Mouse (Mus musculus): ENCODE results near the gene Olfr523. TPM values are rescaled to one million over a fixed set of nuclear protein-coding genes. Genes with fewer than 3 reads are reported as not detected.

Olfr523 gene
- total RNA-seq, 4 experiments from 2014 or later, result 0.39 TPM; not detected in 3

GRCm38 (mm10) chr7:140179176-140179575, 6.2 kb downstream of the Olfr523 start:
- DNase-seq (ENCODE audit: low spot score in 2 of 2), result no peak

DNA sequence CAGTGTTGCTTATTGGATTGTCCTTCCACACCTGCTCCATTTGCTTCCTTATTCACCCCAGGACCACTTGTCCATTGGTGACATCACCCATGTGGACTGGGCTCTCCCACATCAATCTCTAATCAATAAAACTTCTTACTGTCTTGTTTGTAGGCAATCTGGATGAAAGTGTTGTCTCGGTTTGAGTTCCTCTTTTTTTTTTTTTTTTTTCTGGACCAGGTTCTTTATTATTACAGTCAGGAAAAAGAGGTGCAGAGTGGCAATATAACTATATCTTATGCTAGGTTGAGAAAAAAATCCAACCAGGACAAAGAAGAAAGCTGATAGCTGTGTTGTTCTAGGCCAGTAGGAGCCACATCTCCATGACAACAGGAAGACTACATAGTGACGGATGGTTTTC, 7.7 kb downstream of the Olfr523 start:
- no peak for DNase-seq (ENCODE audit: low spot score in 2 of 2)

DNA sequence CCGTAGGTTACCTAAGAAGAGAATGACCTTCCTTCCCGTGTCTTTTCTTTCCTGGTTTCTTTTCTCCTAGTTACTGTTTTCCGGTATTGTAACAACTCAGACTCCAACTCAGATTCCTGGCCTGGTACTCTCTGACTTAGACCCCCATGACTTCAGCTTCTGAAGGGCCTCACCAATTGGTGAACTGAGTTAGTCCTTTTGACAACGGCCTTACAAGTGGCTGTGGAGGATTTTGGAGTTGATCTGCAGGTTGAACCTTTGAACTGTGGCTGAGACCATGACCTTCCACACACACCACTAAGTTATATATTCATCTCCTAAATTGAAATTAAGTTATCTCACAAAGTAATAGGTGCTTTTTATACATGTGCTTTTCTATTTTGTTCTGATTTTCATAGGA, 11.2 kb downstream of the Olfr523 start:
- no peak for DNase-seq (ENCODE audit: low spot score in 2 of 2)

DNA sequence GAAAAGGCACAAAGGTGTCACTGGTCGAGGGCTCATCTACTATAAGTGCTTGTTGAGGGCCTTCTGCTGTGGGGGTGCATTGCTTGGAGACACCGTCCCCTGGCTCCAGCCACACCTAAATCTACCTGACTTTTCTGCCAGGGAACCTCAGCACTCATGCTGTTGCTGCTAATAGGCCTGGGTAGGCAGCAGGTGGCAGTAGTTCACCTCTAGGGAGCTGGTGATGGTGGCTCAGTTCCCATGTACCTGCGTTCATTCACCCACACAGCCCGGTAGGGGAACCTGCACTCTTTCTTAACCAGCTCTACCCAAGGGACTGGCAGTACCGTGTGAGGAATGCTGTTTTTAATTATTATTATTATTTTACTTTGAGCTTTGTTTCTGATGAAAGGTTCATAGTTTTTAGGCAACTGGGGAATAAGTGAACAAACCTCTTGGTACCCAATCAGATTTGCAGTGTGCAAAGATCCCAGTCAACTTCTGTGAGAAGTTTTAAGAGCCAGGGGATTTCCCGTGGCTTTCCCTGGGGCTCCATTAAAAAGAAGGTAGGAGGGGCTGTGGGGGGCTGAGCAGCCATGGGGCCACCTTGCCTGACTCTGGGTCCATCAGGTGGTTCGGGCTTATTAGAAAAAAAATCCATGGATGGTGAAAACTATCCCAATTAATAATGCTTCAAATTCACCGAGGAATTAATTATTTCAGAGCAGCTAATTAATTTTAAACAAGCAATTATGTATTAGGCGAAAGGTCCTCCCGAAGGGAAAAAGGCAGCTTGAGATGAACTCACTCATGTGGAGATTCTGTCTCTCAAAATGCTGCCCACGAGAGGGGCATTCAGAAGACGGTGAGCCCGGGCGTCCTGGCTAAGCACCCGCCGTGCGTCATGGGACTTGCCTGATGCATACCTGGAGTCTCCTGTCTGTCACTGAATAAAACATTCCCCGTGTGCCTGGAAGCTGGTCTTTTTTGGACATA, 13.9 kb downstream of the Olfr523 start:
- DNase-seq (ENCODE audit: low spot score in 2 of 2), result peak; percentile 25 to 50

DNA sequence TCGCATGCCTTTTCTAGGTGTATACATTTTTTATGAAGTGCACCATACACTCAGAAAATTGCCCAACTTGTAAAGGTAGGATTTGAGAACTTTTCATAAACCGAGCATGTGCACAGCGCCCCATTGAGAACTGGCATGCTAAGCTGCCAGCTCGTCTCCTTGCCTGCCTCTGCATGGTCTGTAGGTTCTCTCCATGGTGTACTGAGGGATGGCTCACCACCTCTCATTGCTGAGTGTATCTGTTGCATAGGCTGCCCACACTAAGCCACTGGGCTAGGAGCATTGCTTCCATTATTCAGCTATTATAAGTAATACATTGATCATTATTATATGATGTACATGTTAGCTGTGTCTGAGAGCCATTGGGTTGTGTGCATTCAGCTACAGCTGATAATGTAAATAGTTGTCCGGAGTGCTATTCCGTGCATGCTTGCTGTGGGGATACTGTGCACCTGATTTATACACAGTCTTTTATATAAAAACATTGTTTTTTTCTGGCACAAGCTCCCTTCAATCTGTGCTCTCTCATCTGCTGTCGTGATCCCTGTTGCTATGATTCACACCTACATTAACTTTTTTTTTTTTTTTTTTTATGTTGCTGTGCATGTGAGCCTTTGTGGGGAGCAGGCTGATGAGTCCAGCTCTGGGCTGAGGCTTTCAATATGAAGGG, 14.8 kb downstream of the Olfr523 start:
- peak; percentile 37 to 50 for DNase-seq (ENCODE audit: low spot score in 2 of 2)

DNA sequence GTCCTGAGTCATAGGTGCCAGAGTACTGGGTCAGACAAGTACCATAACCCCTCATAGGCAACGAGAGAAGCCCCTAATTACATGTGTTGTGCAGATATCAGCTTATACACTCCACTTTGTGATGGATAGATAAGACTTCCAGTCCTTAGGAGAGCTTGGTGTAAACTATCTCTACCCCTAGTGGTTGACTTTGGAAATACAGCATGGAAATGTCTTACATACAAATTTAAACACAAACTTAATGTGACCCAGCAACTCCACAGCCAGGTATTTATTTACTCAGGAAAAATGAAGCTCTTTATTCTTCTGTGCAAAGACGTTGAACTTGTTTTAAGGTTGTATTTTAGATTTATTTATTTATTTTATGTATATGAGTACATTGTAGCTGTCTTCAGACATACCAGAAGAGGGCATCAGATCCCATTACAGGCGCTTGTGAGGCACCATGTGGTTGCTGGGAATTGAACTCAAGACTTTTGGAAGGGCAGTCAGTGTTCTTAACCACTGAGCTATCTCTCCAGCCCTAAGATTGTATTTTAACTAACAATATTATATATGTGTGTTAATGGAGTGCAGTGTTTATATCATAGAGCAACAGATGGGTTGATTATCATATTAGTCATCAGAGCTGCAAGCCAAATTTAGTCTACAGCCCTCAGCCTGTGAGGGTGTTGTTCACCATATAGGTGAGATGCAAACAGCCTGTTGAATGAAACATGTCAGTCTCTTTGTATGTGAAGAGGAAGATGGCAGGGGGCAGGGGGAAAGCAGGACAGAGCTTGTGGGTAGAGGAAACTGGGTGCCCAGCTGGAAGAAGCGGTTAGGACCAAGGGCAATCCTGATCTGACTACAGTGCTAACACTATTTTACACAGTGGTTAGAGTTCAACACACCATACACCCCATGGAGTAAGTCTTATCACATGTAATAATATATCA, 15.6 kb downstream of the Olfr523 start:
- no peak for DNase-seq (ENCODE audit: low spot score in 2 of 2)

- no peak for DNase-seq (ENCODE audit: low spot score in 2 of 2)
These were observed 17.4 kb downstream of the Olfr523 start for GRCm38 (mm10) chr7:140190435-140190834.

DNA sequence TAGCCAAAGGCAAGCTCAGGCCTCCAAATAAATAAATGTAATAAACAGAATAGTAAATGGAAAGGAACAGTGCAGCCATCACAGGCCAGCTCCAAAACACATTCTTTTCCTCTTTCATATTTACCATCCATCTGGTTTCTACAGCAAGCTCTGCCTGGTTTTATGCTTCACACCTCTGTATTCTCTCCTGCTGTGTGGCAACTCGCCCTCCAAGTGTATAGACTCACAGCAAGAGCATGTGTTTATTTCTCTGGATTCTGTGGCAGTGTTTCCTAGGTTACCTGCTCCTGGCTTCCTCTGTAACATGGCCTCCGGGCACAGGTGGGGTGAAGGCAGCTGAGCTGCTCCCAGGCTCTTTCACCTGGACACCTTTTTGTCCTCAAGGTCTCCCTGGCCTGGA, 19.4 kb downstream of the Olfr523 start:
- DNase-seq (ENCODE audit: low spot score in 2 of 2), result no peak

GRCm38 (mm10) chr7:140192851-140193250, 19.8 kb downstream of the Olfr523 start:
- no peak for DNase-seq (ENCODE audit: low spot score in 2 of 2)

GRCm38 (mm10) chr7:140194031-140194430, 21.0 kb downstream of the Olfr523 start:
- no peak for DNase-seq (ENCODE audit: low spot score in 2 of 2)

DNA sequence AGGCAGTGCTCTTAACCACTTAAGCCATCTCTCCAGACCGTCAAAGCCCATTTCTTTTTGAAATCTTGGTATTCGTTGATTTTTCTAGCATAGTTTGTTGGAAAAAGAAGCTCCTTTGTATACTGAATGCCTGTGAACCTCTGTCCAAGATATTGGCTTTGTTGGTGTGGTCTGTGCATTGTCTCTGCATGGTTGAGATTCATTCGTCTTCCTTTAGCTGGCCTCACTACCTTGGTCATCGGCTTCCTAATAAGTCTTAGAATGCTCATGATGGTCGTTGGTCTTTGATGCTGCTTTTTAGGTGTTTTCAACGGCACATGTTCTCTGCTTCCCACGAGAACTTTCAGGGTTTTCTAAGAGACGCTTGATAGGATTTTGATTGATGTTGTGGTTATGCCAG, 23.0 kb downstream of the Olfr523 start:
- DNase-seq (ENCODE audit: low spot score in 2 of 2), result no peak

GRCm38 (mm10) chr7:140201090-140201489, 28.1 kb downstream of the Olfr523 start:
- no peak for DNase-seq (ENCODE audit: low spot score in 2 of 2)

DNA sequence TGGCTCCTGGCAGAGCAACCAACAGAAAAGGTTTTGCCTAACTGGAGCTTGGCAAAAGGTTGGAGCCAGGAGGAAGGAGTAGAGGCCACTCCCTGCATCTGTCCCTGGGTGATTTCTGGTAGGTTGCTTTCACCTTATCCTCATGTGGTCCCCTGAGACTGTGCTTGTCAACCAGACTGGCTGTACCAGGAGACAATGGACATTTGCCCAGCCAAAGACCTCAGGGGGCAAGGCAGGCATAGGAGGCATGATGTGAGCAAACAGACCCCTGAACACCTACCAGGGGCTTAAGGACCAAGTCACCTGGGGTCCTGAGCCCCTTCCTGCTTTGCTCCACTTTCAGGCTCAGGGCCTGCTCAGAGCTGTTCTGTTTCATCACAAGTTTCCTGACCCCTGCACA, 32.8 kb downstream of the Olfr523 start, which contains the start of gene Olfr524:
Olfr524 (minus strand) TSS at position 101 of the 400 bp plus-strand sequence.
- no peak for DNase-seq (ENCODE audit: low spot score in 2 of 2)

DNA sequence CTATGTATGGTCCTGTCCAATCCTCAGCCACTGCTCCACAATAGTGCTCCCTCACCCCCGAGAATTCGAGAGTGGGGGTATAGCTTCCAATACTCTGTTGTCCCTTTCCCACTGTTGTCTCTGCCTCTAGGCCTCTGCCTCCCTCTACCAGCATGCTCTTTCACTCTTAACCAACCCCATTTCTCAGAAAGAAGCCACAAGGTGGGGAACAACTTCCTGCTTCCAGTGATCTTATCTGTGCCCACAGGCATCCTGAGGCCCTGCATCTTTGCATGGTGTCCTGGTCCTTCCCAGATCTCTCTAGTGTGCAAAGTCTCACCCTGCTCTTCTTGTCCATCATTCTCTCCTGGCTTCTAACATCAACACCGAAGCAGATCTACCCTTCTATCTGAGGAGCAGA, 33.9 kb downstream of the Olfr523 start:
- DNase-seq (ENCODE audit: low spot score in 2 of 2), result no peak

GRCm38 (mm10) chr7:140208153-140208552, 35.1 kb downstream of the Olfr523 start:
- DNase-seq (ENCODE audit: low spot score in 2 of 2), result no peak

DNA sequence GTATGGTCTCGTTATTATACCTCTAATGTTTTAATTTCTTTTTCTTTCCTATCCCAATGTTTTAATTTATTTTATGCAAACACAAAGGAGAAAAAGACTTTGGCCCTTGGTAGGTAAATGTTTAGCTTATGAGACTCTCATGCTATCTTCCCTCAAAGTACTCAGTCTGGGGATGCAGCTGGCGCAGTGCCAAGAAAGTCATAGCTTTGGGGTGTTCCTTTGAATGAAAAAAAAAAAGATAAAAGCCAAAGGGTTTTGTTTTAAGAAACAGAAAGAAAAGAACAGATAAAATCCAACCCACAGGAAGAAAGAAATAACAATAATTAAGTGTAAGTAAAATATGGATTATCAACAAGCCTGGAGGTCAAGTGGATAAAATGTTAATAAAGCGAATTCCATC, 35.7 kb downstream of the Olfr523 start:
- no peak for DNase-seq (ENCODE audit: low spot score in 2 of 2)

- no peak for DNase-seq (ENCODE audit: low spot score in 2 of 2)
These were observed 40.8 kb downstream of the Olfr523 start for GRCm38 (mm10) chr7:140213841-140214240.

- no peak for DNase-seq (ENCODE audit: low spot score in 2 of 2)
These were observed 45.0 kb downstream of the Olfr523 start, which contains the start of gene Cd163l1 for GRCm38 (mm10) chr7:140217967-140218366. Cd163l1 (plus strand) TSS chr7:140218267.

DNA sequence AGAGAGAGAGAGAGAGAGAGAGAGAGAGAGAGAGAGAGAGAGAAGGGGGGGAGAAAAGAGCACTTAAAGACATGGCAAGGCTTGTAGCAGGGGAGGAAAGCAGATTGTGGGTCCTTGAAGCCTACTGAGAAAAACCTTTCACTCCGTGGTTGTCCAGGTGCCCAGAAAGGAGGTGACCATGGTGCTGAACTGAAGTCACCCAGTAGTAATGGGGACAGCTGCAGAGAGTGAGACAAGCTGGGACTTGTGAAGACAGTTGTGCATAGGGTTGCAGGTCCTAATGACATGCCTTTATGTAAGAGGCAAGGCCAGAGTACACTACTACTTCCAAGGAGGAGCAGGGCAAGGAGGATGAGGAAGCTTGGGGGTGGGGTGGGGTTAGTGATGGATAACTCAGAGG, 46.3 kb downstream of the Olfr523 start:
- DNase-seq (ENCODE audit: low spot score in 2 of 2), result no peak

- DNase-seq (ENCODE audit: low spot score in 2 of 2), result no peak
These were observed 47.4 kb downstream of the Olfr523 start for GRCm38 (mm10) chr7:140220375-140220774.

GRCm38 (mm10) chr7:140224209-140224608, 51.2 kb downstream of the Olfr523 start:
- no peak for DNase-seq (ENCODE audit: low spot score in 2 of 2)
